Mouse (Mus musculus) lung, postnatal 0 days (tissue): ENCODE results near the gene Sptbn4.

Source experiments
- CTCF ChIP-seq: IDR thresholded peaks from 2 replicates; pipeline ENCODE4 v1.5.1; 2016; ENCODE audit warnings: antibody characterized with exemption, mild to moderate bottlenecking
- EP300 ChIP-seq: IDR thresholded peaks from 2 replicates; pipeline ENCODE4 v1.6.1; 2016; ENCODE audit warnings: antibody characterized with exemption, mild to moderate bottlenecking, control low read depth

- TF ChIP-seq CTCF (no peak), EP300 (no peak)
Measured at GRCm38 (mm10) chr7:27458614-27459013, 11.1 kb upstream of the Sptbn4 start.
